Mouse (Mus musculus): ENCODE results near the gene Tmem235.
"Not testable (repeated sequence)": the region's sequence is repeated elsewhere in the genome, so short reads cannot be mapped to it uniquely, and the experiment has no call there.

Gene Tmem235

GRCm38 (mm10) chr11:117832086-117832969, 28.2 kb upstream of the Tmem235 start:
- peak; percentile 89 to 92 for DNase-seq (ENCODE audit: low spot score in 2 of 2)

GRCm38 (mm10) chr11:117833509-117833908, 27.0 kb upstream of the Tmem235 start:
- not testable (repeated sequence) for DNase-seq (ENCODE audit: low spot score in 2 of 2)

GRCm38 (mm10) chr11:117834086-117834485, 26.5 kb upstream of the Tmem235 start:
- no peak for DNase-seq (ENCODE audit: low spot score in 2 of 2)

- DNase-seq (ENCODE audit: low spot score in 2 of 2): no peak
Observed at GRCm38 (mm10) chr11:117836306-117836705, 24.2 kb upstream of the Tmem235 start.

GRCm38 (mm10) chr11:117838572-117838971, 22.0 kb upstream of the Tmem235 start:
- DNase-seq (ENCODE audit: low spot score in 2 of 2): no peak

GRCm38 (mm10) chr11:117839021-117839420, 21.5 kb upstream of the Tmem235 start:
- DNase-seq (ENCODE audit: low spot score in 2 of 2): no peak

- DNase-seq (ENCODE audit: low spot score in 2 of 2): no peak
Observed at GRCm38 (mm10) chr11:117840910-117841309, 19.6 kb upstream of the Tmem235 start.

- no peak for DNase-seq (ENCODE audit: low spot score in 2 of 2)
Observed at GRCm38 (mm10) chr11:117843434-117843833, 17.1 kb upstream of the Tmem235 start.

- DNase-seq (ENCODE audit: low spot score in 2 of 2): no peak
Observed at GRCm38 (mm10) chr11:117844997-117845396, 15.6 kb upstream of the Tmem235 start.

GRCm38 (mm10) chr11:117845651-117846050, 14.9 kb upstream of the Tmem235 start:
- DNase-seq (ENCODE audit: low spot score in 2 of 2): no peak

- DNase-seq (ENCODE audit: low spot score in 2 of 2): no peak
Observed at GRCm38 (mm10) chr11:117846640-117847039, 13.9 kb upstream of the Tmem235 start.

- DNase-seq (ENCODE audit: low spot score in 2 of 2): no peak
Observed at GRCm38 (mm10) chr11:117847593-117848215, 12.8 kb upstream of the Tmem235 start.

- peak; percentile 72 to 73 for DNase-seq (ENCODE audit: low spot score in 2 of 2)
Observed at GRCm38 (mm10) chr11:117848271-117848984, 12.1 kb upstream of the Tmem235 start.

- peak; percentile 95 to 97 for DNase-seq (ENCODE audit: low spot score in 2 of 2)
Observed at GRCm38 (mm10) chr11:117848985-117849671, 11.4 kb upstream of the Tmem235 start, which contains the start of gene Birc5. Gene Birc5, plus strand, starts transcription at chr11:117849251.

GRCm38 (mm10) chr11:117852875-117853274, 7.7 kb upstream of the Tmem235 start:
- DNase-seq (ENCODE audit: low spot score in 2 of 2): no peak

- no peak for DNase-seq (ENCODE audit: low spot score in 2 of 2)
Observed at GRCm38 (mm10) chr11:117854241-117854640, 6.3 kb upstream of the Tmem235 start.

- DNase-seq (ENCODE audit: low spot score in 2 of 2): no peak
Observed at GRCm38 (mm10) chr11:117855360-117855759, 5.2 kb upstream of the Tmem235 start.

GRCm38 (mm10) chr11:117855975-117856374, 4.6 kb upstream of the Tmem235 start:
- no peak for DNase-seq (ENCODE audit: low spot score in 2 of 2)

- no peak for DNase-seq (ENCODE audit: low spot score in 2 of 2)
Observed at GRCm38 (mm10) chr11:117857462-117857861, 3.1 kb upstream of the Tmem235 start.

- DNase-seq (ENCODE audit: low spot score in 2 of 2): no peak
Observed at GRCm38 (mm10) chr11:117858392-117858791, 2.2 kb upstream of the Tmem235 start.

GRCm38 (mm10) chr11:117863174-117863856, 2.8 kb downstream of the Tmem235 start:
- no peak for DNase-seq (ENCODE audit: low spot score in 2 of 2)

All from natural killer cell, adult 2 months (primary cell).